23 mouse cellular contexts compared by ENCODE assay signal in genomic region chrX:77474551-77474950, GRCm38 (mm10). TPM values are rescaled to one million over a fixed set of nuclear protein-coding genes. Genes with fewer than 3 reads are reported as not detected.
DNase-seq lines count a peak whose midpoint lies in the region; ATAC-seq and TF ChIP-seq lines count a peak whose summit lies in the region.
"Had no signal": no experiment of that assay in that cellular context is flagged by ENCODE, and none has a peak within 500 bp of the region (broad histone marks: within the 10 kb centered on the region; RNA-seq: fewer than 3 reads in every experiment).

No protein-coding gene starts in this region.

- TF ChIP-seq POLR2A in myocyte (IDR thresholded peaks at IDR 0.05; ENCODE audit: insufficient read length, low read depth): no peak

- H3ac ChIP-seq in myocyte (ENCODE audit: control insufficient read depth, insufficient read length): no peak overlapping the region

- TF ChIP-seq CTCF in hindbrain, postnatal 0 days (IDR thresholded peaks at IDR 0.05; ENCODE audit: low read depth): no peak

- WGBS in hindbrain, postnatal 0 days: 7% methylated on average over 1 of the region's 1 CpGs
- WGBS in hindbrain, embryonic 12.5 days: 40% methylated on average over 1 of the region's 1 CpGs

- H3K4me3 ChIP-seq in hindbrain, postnatal 0 days (ENCODE audit: low read length): no peak overlapping the region
- H3K4me3 ChIP-seq in hindbrain, embryonic 12.5 days: no peak overlapping the region
- no peak overlapping the region for H3K4me3 ChIP-seq in myocyte
- H3K4me3 ChIP-seq: heart, embryonic 10.5 days; hindbrain, embryonic 10.5 days; limb, embryonic 10.5 days had no signal

- no peaks in the 10 kb centered on the region for H3K79me2 ChIP-seq in myocyte (ENCODE audit: control insufficient read depth, insufficient read depth)

- no peak overlapping the region for H3K9ac ChIP-seq in hindbrain, postnatal 0 days (replicated peaks; ENCODE audit: low read length)
- H3K9ac ChIP-seq in hindbrain, embryonic 12.5 days: no peak overlapping the region
- H3K9ac ChIP-seq: liver, postnatal 0 days had no signal

- no peak overlapping the region for H3K4me2 ChIP-seq in hindbrain, postnatal 0 days (ENCODE audit: low read depth, low read length)
- H3K4me2 ChIP-seq in hindbrain, embryonic 12.5 days (replicated peaks): no peak overlapping the region
- peak overlapping the region; percentile 5 for H3K4me2 ChIP-seq in myocyte (ENCODE audit: low read depth)
- H3K4me2 ChIP-seq: liver, embryonic 11.5 days; midbrain, embryonic 11.5 days had no signal

- H3K9me3 ChIP-seq in hindbrain, postnatal 0 days (ENCODE audit: low read length): no peaks in the 10 kb centered on the region
- no peaks in the 10 kb centered on the region for H3K9me3 ChIP-seq in hindbrain, embryonic 12.5 days (replicated peaks)
- H3K9me3 ChIP-seq: heart, embryonic 10.5 days; hindbrain, embryonic 10.5 days; limb, embryonic 10.5 days had no signal

- peak; percentile 25 to 26 for DNase-seq in cerebellum, postnatal 10 days
- peak; percentile 2 for DNase-seq in hindbrain, postnatal 0 days (ENCODE audit: low spot score)
- peak; percentile 55 for DNase-seq in retina, postnatal 1 day
- DNase-seq in retina, embryonic 14.5 days (ENCODE audit: low spot score): no peak
- DNase-seq in frontal cortex, postnatal 25 days (ENCODE audit: low spot score in 2 of 2): no peak
- DNase-seq: adrenal gland, adult 8-10 months; gastrocnemius, postnatal 10 days; kidney, adult 18-20 months; kidney, postnatal 10 days; liver, postnatal 0 days; lung, postnatal 10 days; right cerebral cortex, postnatal 4 days; thymus, adult 18-20 months; thymus, postnatal 36 days had no signal

- H3K4me1 ChIP-seq in hindbrain, postnatal 0 days (ENCODE audit: insufficient read depth, low read length): no peaks in the 10 kb centered on the region
- no peaks in the 10 kb centered on the region for H3K4me1 ChIP-seq in hindbrain, embryonic 12.5 days
- H3K4me1 ChIP-seq: heart, embryonic 10.5 days; hindbrain, embryonic 10.5 days; limb, embryonic 10.5 days had no signal

- no peak overlapping the region for H3K27ac ChIP-seq in hindbrain, postnatal 0 days
- no peak overlapping the region for H3K27ac ChIP-seq in hindbrain, embryonic 12.5 days
- H3K27ac ChIP-seq: heart, embryonic 10.5 days; hindbrain, embryonic 10.5 days; limb, embryonic 10.5 days had no signal

- no peaks in the 10 kb centered on the region for H3K27me3 ChIP-seq in hindbrain, postnatal 0 days (ENCODE audit: insufficient read depth, low read length)
- no peaks in the 10 kb centered on the region for H3K27me3 ChIP-seq in hindbrain, embryonic 12.5 days
- H3K27me3 ChIP-seq in myocyte (ENCODE audit: control insufficient read depth, insufficient read depth, insufficient read length): no peaks in the 10 kb centered on the region

- no peaks in the 10 kb centered on the region for H3K36me3 ChIP-seq in hindbrain, postnatal 0 days (ENCODE audit: insufficient read depth, low read length)
- H3K36me3 ChIP-seq in hindbrain, embryonic 12.5 days: no peaks in the 10 kb centered on the region
- H3K36me3 ChIP-seq in myocyte (ENCODE audit: control insufficient read depth, insufficient read depth): no peaks in the 10 kb centered on the region
- H3K36me3 ChIP-seq: heart, embryonic 10.5 days; hindbrain, embryonic 10.5 days; limb, embryonic 10.5 days had no signal

- no peak for ATAC-seq in cerebellum, adult (ENCODE audit: insufficient number of reproducible peaks, low FRiP score, low TSS enrichment)
- no peak for ATAC-seq in hindbrain, postnatal 0 days
- ATAC-seq in hindbrain, embryonic 12.5 days (ENCODE audit: low FRiP score): no peak
- ATAC-seq: inflammation-experienced regulatory T-cells, adult 6 months; liver, postnatal 0 days had no signal

TF ChIP-seq in myocyte, 11 proteins besides CTCF, POLR2A, EP300 and RAD21:
- TF ChIP-seq MAX (IDR thresholded peaks at IDR 0.05; ENCODE audit: low read depth) (no peak), MYOD1 (IDR thresholded peaks at IDR 0.05; ENCODE audit: control insufficient read depth in 1 of 3, insufficient read length in 2 of 3, low read depth in 2 of 3) (no peak)
TF ChIP-seq in myocyte: peak in this region for 0.

RNA-seq across cellular contexts. Expression of gene Tbl1x, which starts 36.3 kb away (rescaled TPM):
- 42.7 and 46.7 TPM in 2 replicates for total RNA-seq in hindbrain, postnatal 0 days (2014; rRNA removed)
- polyA plus RNA-seq in hindbrain, postnatal 0 days (2015; fragmentation: Nextera tagmentation; extraction: Ambion mirVana): 32.6 and 33.4 TPM in 2 replicates
- 59.8 and 62.5 TPM in 2 replicates for polyA plus RNA-seq in hindbrain, embryonic 12.5 days (2016; fragmentation: Nextera tagmentation; extraction: Ambion mirVana)
- 31.6 TPM for polyA plus RNA-seq in myocyte (2012; fragmentation: generic; extraction: Trizol)

Comparison
In these comparisons a context has a peak if more than half of its experiments do, and no peak if none do; other contexts are left out.
1. DNase-seq: peak in cerebellum, postnatal 10 days (2 of 2), hindbrain, postnatal 0 days (single experiment) and retina, postnatal 1 day (single experiment); none in retina, embryonic 14.5 days (single experiment) and frontal cortex, postnatal 25 days (0 of 2).